Mouse (Mus musculus): ENCODE results near the gene Sh3glb2. TPM values are rescaled to one million over a fixed set of nuclear protein-coding genes. Genes with fewer than 3 reads are reported as not detected.

Gene Sh3glb2
- polyA plus RNA-seq, 1 experiment from 2014 or later, result 20.9 TPM

- no peak for DNase-seq
- Histone ChIP-seq H3K36me3 (peaks cover 5% of the 10 kb centered on the region), H3K4me3 (replicated peaks) (peak overlapping the region; percentile 78), H3K9ac (peak overlapping the region; percentile 84), H3K27me3 (no peaks in the 10 kb centered on the region), H3K27ac (peak overlapping the region; percentile 77), H3K4me1 (replicated peaks) (peaks cover 42% of the 10 kb centered on the region), H3K9me3 (replicated peaks) (peaks cover 4% of the 10 kb centered on the region; the same call in 1 of the 2 replicates), H3K4me2 (peak overlapping the region; percentile 98)
- WGBS (ENCODE audit: insufficient replicate concordance), result 53% methylated on average over 8 of the region's 8 CpGs
- ATAC-seq (ENCODE audit: low read depth), result 0 out of 2 replicates have a peak, but pooled peaks have one; percentile 5
These were observed 1.3 kb downstream of the Sh3glb2 start for GRCm38 (mm10) chr2:30357552-30358510.

GRCm38 (mm10) chr2:30356906-30357305 is 2.2 kb downstream of the Sh3glb2 start:
- 65% methylated on average over 9 of the region's 9 CpGs for WGBS (ENCODE audit: insufficient replicate concordance)
- DNase-seq (no peak), ATAC-seq (ENCODE audit: low read depth) (no peak)
- no peak overlapping the region for H3K4me3 ChIP-seq (replicated peaks)
- H3K9ac ChIP-seq, result no peak overlapping the region
- no peaks in the 10 kb centered on the region for H3K27me3 ChIP-seq
- no peaks in the 10 kb centered on the region for H3K9me3 ChIP-seq (replicated peaks)
- peak overlapping the region; percentile 77; the same call in 1 of the 2 replicates for H3K27ac ChIP-seq
- peaks cover 10% of the 10 kb centered on the region for H3K36me3 ChIP-seq
- H3K4me2 ChIP-seq, result no peak overlapping the region
- H3K4me1 ChIP-seq (replicated peaks), result peaks cover 38% of the 10 kb centered on the region

DNA sequence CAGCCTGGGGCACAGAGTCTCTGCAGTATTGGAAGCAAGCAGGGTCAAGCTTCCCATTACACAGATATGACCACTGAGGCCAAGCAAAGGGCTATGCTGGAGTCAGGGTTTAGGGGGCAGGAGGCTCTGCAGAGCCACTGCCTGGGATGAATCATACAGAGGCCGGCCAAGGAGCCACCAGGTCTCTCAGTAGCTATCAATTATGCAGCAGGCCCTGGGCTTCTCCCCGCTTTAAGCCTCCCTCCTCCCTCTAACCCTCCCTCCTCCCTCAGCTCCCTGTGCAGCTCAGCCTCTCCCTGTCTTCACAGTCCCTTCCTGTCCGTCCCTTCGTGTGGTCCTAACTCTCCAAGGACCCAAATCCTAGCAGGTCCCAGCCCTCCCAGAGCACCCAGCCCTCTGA is 2.9 kb downstream of the Sh3glb2 start:
- H3K27me3 ChIP-seq, result no peaks in the 10 kb centered on the region
- peaks cover 10% of the 10 kb centered on the region for H3K36me3 ChIP-seq
- no peaks in the 10 kb centered on the region for H3K9me3 ChIP-seq (replicated peaks)
- no peak overlapping the region for H3K4me3 ChIP-seq (replicated peaks)
- ATAC-seq (ENCODE audit: low read depth) (no peak), DNase-seq (no peak)
- H3K9ac ChIP-seq, result peak overlapping the region; percentile 33; the same call in 1 of the 2 replicates
- 57% methylated on average over 4 of the region's 4 CpGs for WGBS (ENCODE audit: insufficient replicate concordance)
- peaks cover 38% of the 10 kb centered on the region for H3K4me1 ChIP-seq (replicated peaks)
- H3K27ac ChIP-seq, result no peak overlapping the region
- no peak overlapping the region for H3K4me2 ChIP-seq

GRCm38 (mm10) chr2:30355861-30356260 is 3.3 kb downstream of the Sh3glb2 start:
- no peak overlapping the region for H3K4me3 ChIP-seq (replicated peaks)
- no peak overlapping the region for H3K9ac ChIP-seq
- no peak for DNase-seq
- peaks cover 10% of the 10 kb centered on the region for H3K36me3 ChIP-seq
- H3K27ac ChIP-seq, result no peak overlapping the region
- 52% methylated on average over 4 of the region's 4 CpGs for WGBS (ENCODE audit: insufficient replicate concordance)
- ATAC-seq (ENCODE audit: low read depth), result no peak
- no peaks in the 10 kb centered on the region for H3K27me3 ChIP-seq
- H3K4me2 ChIP-seq, result no peak overlapping the region
- H3K4me1 ChIP-seq (replicated peaks), result peaks cover 38% of the 10 kb centered on the region
- H3K9me3 ChIP-seq (replicated peaks), result no peaks in the 10 kb centered on the region

DNA sequence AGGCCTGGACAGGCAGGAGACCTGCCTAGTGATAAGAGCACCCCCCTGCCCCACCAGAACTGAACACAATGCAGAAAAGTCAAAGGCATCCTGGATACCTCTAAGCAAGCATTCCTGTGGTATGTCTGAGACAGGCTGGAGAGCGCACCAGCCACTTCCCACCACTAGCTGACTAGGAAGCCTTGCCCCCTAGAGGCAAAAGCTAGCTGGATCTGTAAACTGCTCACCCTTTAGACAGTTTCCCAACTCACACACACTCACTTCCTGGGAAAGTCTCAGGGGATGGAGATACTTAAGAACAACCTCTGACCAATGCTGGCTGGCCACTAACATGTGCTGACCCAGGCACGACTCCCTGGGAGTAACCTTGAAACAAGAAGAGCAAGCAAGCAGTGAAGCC is 8.0 kb downstream of the Sh3glb2 start:
- no peaks in the 10 kb centered on the region for H3K9me3 ChIP-seq (replicated peaks)
- peaks cover 3% of the 10 kb centered on the region; the same call in 1 of the 2 replicates for H3K4me1 ChIP-seq (replicated peaks)
- H3K27ac ChIP-seq, result no peak overlapping the region
- H3K9ac ChIP-seq, result no peak overlapping the region
- no peaks in the 10 kb centered on the region for H3K27me3 ChIP-seq
- ATAC-seq (ENCODE audit: low read depth) (no peak), DNase-seq (no peak)
- WGBS (ENCODE audit: insufficient replicate concordance), result 85% methylated on average over 2 of the region's 2 CpGs
- H3K4me3 ChIP-seq (replicated peaks), result no peak overlapping the region
- H3K36me3 ChIP-seq, result peaks cover 35% of the 10 kb centered on the region
- H3K4me2 ChIP-seq, result no peak overlapping the region

GRCm38 (mm10) chr2:30349196-30349595 is 9.9 kb downstream of the Sh3glb2 start:
- DNase-seq, result no peak

DNA sequence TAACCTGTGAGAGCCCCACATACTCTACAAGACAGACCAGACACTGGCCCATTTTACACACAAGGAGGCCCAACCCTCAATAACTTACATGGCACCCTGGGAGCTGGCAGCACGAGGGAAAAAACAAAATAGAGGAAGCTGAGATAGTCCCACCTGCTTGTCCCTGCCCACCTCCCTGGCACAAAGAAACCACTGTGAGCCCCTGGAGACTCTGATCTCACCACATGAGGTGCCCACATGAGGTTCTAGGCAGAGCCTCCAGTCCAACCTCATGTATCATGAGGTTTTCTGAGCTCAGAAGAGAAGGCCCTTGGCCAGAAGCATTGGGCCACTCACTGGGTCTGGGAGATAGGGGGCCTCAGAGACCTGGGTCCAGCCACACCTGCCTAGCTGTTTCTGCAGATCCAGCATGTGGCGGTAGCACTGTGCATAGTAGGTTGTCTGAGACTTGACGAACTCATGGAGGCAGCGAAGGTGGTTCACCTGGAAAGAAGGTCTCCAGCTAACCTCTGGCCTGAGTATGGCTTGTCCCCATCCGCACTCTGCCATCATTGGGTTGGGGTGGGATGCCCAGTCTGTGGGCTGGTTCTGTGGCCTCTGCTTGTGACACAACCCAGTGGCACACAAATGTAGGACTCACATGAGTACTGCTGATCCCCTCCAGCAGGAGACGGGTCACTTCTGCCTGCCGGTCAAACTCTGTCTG is 13.0 kb downstream of the Sh3glb2 start:
- Histone ChIP-seq H3K4me3 (replicated peaks) (no peak overlapping the region), H3K9me3 (replicated peaks) (no peaks in the 10 kb centered on the region), H3K4me2 (no peak overlapping the region), H3K27me3 (no peaks in the 10 kb centered on the region), H3K9ac (no peak overlapping the region), H3K4me1 (replicated peaks) (no peaks in the 10 kb centered on the region), H3K36me3 (peaks cover 75% of the 10 kb centered on the region), H3K27ac (no peak overlapping the region)
- WGBS (ENCODE audit: insufficient replicate concordance), result 78% methylated on average over 7 of the region's 7 CpGs
- ATAC-seq (ENCODE audit: low read depth), result no peak
- no peak for DNase-seq

More at GRCm38 (mm10) chr2:30349196-30349595, 9.9 kb downstream of the Sh3glb2 start:
- Histone ChIP-seq H3K36me3 (peaks cover 55% of the 10 kb centered on the region), H3K27ac (no peak overlapping the region), H3K4me1 (replicated peaks) (no peaks in the 10 kb centered on the region), H3K4me2 (no peak overlapping the region), H3K9me3 (replicated peaks) (no peaks in the 10 kb centered on the region), H3K9ac (no peak overlapping the region), H3K27me3 (no peaks in the 10 kb centered on the region), H3K4me3 (replicated peaks) (no peak overlapping the region)
- ATAC-seq (ENCODE audit: low read depth), result no peak
- 81% methylated on average over 6 of the region's 6 CpGs for WGBS (ENCODE audit: insufficient replicate concordance)

- peaks cover 80% of the 10 kb centered on the region for H3K36me3 ChIP-seq
- H3K4me2 ChIP-seq, result no peak overlapping the region
- H3K9me3 ChIP-seq (replicated peaks), result no peaks in the 10 kb centered on the region
- H3K27me3 ChIP-seq, result no peaks in the 10 kb centered on the region
- no peak overlapping the region for H3K27ac ChIP-seq
- no peak overlapping the region for H3K4me3 ChIP-seq (replicated peaks)
- H3K4me1 ChIP-seq (replicated peaks), result no peaks in the 10 kb centered on the region
- 80% methylated on average over 14 of the region's 14 CpGs for WGBS (ENCODE audit: insufficient replicate concordance)
- DNase-seq (no peak), ATAC-seq (ENCODE audit: low read depth) (no peak)
- H3K9ac ChIP-seq, result no peak overlapping the region
These were observed 15.5 kb downstream of the Sh3glb2 start for GRCm38 (mm10) chr2:30343601-30344137.

DNA sequence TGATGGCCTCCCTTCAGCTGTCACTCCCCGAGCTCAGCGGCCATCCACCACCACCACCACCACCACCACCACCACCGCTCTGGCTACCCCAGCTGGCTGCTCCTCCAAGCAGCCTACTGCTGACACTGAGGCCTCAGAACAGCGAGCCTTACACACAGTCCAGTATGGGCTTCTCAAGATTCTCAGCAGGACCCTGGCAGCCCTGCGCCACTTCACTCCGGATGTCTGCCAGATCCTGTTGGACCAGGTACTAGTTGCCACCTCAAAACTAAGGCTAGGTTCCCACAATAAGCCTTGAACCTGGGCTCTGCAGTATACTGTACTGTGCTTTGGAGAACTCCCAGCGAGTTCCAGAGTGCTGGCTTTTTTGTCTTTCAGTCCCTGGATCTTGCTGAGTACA is 16.6 kb downstream of the Sh3glb2 start:
- peaks cover 91% of the 10 kb centered on the region for H3K36me3 ChIP-seq
- ATAC-seq (ENCODE audit: low read depth) (no peak), DNase-seq (no peak)
- H3K4me2 ChIP-seq, result no peak overlapping the region
- no peaks in the 10 kb centered on the region for H3K4me1 ChIP-seq (replicated peaks)
- H3K9me3 ChIP-seq (replicated peaks), result no peaks in the 10 kb centered on the region
- 88% methylated on average over 7 of the region's 7 CpGs for WGBS (ENCODE audit: insufficient replicate concordance)
- no peak overlapping the region for H3K4me3 ChIP-seq (replicated peaks)
- H3K9ac ChIP-seq, result no peak overlapping the region
- H3K27ac ChIP-seq, result no peak overlapping the region
- H3K27me3 ChIP-seq, result no peaks in the 10 kb centered on the region

DNA sequence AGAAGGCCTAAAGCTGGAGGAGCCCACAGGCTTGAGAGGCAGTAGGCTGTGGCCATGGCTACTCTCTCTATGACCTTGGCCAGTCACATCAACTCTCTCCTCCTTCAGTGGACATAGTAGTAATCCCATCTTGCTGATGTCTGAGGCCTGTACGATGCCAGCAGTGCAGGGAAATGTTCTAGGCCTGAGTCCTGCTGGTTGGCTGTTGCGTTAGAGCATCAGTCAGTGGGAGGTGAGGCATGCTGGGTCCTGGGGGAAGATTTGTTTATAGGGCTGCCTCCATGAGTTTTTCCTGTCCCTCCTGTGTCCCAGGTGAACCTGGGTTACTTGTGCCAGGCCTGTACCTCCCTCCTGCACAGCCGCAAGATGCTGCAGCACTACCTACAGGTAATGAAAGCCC is 17.1 kb downstream of the Sh3glb2 start:
- Histone ChIP-seq H3K4me3 (replicated peaks) (no peak overlapping the region), H3K27ac (no peak overlapping the region), H3K36me3 (peaks cover 96% of the 10 kb centered on the region), H3K4me1 (replicated peaks) (no peaks in the 10 kb centered on the region), H3K9me3 (replicated peaks) (no peaks in the 10 kb centered on the region), H3K9ac (no peak overlapping the region), H3K27me3 (no peaks in the 10 kb centered on the region), H3K4me2 (no peak overlapping the region)
- no peak for ATAC-seq (ENCODE audit: low read depth)
- 86% methylated on average over 3 of the region's 3 CpGs for WGBS (ENCODE audit: insufficient replicate concordance)
- DNase-seq, result no peak

GRCm38 (mm10) chr2:30337179-30337578 is 22.0 kb downstream of the Sh3glb2 start:
- Histone ChIP-seq H3K4me2 (no peak overlapping the region), H3K4me1 (replicated peaks) (no peaks in the 10 kb centered on the region), H3K9ac (no peak overlapping the region), H3K4me3 (replicated peaks) (no peak overlapping the region), H3K27ac (no peak overlapping the region), H3K27me3 (no peaks in the 10 kb centered on the region), H3K36me3 (peaks cover 98% of the 10 kb centered on the region), H3K9me3 (replicated peaks) (no peaks in the 10 kb centered on the region)
- WGBS (ENCODE audit: insufficient replicate concordance), result 86% methylated on average over 12 of the region's 12 CpGs
- DNase-seq, result no peak
- ATAC-seq (ENCODE audit: low read depth), result no peak

All from liver, embryonic 13.5 days (tissue).